Mouse (Mus musculus) Patski (cell line): ENCODE measurements around the gene Psmd2. TPM values are rescaled to one million over a fixed set of nuclear protein-coding genes. Genes with fewer than 3 reads are reported as not detected.
A peak's percentile ranks its signal among the peaks of the same experiment; 100 is the strongest.

ENCODE experiments used
- ATAC-seq: fragments of 100-300 bp; one replicate; pipeline ENCODE4 v1.8.0; 2021
- CTCF ChIA-PET: fragments of 350-600 bp; sonication (Branson Sonifier 250); formaldehyde crosslinking; loops from one replicate; lab custom pipeline; 2022; ENCODE audit warnings: inconsistent platforms; lab: Charles Lee
- POLR2A ChIA-PET: fragments of 350-600 bp; sonication (Branson Sonifier 250); formaldehyde crosslinking; loops from one replicate; lab custom pipeline; 2022; ENCODE audit warnings: antibody characterized with exemption, inconsistent platforms; lab: Charles Lee
- DNase-seq: peaks from one replicate; pipeline ENCODE4 v3.0.0-alpha.2; 2011; ENCODE audit warnings: low read depth, low spot score
- H3K27me3 ChIP-seq: fragments of 371-371 bp; one replicate; pipeline ENCODE4 v1.5.1; 2021
- CTCF ChIP-seq: fragments of 100-300 bp; IDR thresholded peaks from one replicate; pipeline ENCODE4 v1.5.1; 2021
- in situ Hi-C: fragments of 300-500 bp; cut with MboI; formaldehyde crosslinking; loops from 3 replicates; pipeline ENCODE4 v1.11.1; 2018; ENCODE audit warnings: low pct_unique_long_range_greater_than_20kb, mixed read lengths
- polyA plus RNA-seq: library from polyadenylated mRNA; unstranded; gene quantifications from one replicate; pipeline ENCODE4 v1.2.3, GENCODE M21; 2021

The Psmd2 gene
- 289 TPM for polyA plus RNA-seq

DNA sequence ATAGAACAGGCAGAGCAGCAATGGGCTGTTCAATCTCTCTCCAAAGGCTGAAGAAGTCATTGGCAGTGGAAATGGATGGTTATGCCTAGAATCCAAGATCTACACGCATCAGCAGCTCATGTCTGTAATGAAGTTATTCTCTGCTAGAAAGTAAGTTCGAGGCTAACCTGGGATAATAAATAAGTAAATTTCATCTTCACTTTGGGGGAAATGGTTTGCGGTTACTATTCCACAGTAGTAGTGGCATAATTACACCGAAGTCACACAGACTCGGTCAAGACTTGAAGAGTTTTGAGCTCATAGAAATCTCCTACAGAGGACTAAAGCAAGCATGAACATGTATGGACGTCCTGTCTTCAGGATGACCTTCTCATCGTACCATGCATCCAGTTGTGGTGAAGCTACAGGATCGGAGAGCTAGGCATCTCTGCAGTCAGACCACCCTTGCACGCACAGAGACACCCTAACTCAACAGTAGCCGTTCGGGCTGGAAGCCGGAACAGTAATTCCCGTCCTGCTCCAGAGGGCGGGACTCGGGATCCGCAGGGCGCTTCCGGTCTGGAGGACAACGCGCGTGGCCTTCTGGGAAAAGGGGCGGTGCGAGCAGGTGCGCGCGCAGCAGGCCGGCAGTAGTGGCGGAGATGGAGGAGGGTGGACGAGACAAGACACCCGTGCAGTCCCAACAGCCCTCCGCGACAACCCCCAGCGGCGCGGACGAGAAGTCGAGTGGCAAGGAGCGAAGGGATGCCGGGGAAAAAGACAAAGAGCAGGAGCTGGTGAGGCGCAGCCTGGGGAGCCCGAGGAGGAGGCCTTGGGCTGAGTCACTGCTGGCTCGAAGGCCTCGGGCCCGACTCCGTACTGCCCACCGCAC is at the start of gene Psmd2:
Gene Psmd2, plus strand, starts transcription at position 577 of the 871 bp plus-strand sequence.
- ATAC-seq (peak; percentile 94), DNase-seq (peak; percentile 51)
- H3K27me3 ChIP-seq: peaks cover 6% of the 10 kb centered on the region
- ChIA-PET POLR2A (interaction anchor here (1.1 to 1.3 kb wide), 2 partner anchors 21 to 40 kb away, joined by 3 to 4 read pairs; no protein-coding TSS in a partner anchor), CTCF (no interaction called here)
- in situ Hi-C loops: no loop called here
- TF ChIP-seq CTCF: no peak

DNA sequence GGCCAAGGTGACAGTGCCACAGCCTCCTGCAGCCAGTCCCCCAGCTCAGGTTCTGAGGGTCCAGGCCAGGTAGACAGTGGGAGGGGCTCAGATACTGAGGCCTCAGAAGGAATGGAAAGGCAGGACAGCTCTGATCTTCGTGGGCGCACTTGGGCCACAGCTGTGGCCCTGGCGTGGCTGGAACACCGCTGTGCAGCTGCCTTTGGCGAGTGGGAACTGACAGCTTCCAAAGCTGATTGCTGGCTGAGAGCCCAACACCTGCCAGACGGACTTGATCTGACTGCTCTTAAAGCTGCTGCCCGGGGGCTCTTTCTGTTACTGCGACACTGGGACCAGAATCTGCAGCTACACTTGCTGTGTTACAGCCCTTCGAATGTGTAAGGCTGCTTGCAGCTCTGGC is 46.7 kb upstream of the Psmd2 start:
- ChIA-PET CTCF (no interaction called here), POLR2A (no interaction called here)
- DNase-seq: no peak
- no peak for ATAC-seq
- no peak for TF ChIP-seq CTCF
- no peaks in the 10 kb centered on the region for H3K27me3 ChIP-seq
- in situ Hi-C loops: loop anchor here (5.0 kb wide), 1 partner anchor 37 kb away; no protein-coding TSS in a partner anchor

DNA sequence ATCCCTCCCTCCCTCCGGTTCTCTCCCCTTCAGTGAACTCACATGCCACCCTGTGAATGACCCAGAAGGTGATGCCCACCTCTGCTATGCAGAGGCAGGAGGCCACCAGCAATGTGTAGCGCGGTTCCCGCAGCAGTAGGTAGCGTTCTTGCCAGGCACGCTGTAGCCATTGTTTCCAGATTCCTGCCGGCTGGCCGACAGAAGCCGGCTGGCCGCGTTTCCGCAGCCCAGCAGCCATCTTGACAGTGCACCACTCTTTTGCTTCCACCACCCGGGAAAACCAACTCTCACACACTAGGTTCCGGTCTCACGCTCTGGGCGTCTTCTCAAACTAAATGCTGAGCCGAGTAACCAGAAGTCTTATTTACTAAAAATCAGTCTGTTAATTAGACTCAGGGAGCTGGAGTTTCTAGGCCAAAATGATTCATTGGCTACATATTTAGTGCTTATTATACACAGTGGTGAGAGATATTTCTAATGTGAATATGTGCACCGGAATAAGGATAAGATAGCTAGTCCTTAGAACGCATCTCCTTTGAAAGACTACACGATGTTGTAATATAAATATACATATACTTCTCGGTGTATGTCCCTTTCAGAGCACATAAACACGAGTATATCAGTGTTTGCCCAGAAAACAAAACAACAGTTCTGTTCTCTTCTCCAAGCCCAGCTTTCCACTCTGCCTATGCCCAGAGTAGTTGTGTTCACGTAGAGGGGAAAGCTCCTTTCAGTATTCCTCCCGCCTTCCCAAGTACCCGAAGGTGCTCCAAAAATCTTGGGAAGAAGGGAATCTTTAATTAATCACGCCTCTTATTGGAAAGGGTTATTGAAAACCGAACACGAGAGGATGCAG is 40.7 kb upstream of the Psmd2 start:
- TF ChIP-seq CTCF: no peak
- POLR2A ChIA-PET: interaction anchor here (0.7 to 1.5 kb wide), 5 partner anchors 10 to 73 kb away, joined by 3 to 4 read pairs (median 3); partner anchors contain the start of gene Psmd2
- ATAC-seq (peak; percentile 8), DNase-seq (no peak)
- CTCF ChIA-PET: interaction anchor here (0.9 to 1.2 kb wide), 5 partner anchors 10 to 113 kb away, joined by 3 to 5 read pairs (median 3); partner anchors contain the start of gene Camk2n2
- H3K27me3 ChIP-seq: no peaks in the 10 kb centered on the region
- in situ Hi-C loops: loop anchor here (5.0 kb wide), 1 partner anchor 63 kb away; the partner anchor contains the start of gene Abcf3

DNA sequence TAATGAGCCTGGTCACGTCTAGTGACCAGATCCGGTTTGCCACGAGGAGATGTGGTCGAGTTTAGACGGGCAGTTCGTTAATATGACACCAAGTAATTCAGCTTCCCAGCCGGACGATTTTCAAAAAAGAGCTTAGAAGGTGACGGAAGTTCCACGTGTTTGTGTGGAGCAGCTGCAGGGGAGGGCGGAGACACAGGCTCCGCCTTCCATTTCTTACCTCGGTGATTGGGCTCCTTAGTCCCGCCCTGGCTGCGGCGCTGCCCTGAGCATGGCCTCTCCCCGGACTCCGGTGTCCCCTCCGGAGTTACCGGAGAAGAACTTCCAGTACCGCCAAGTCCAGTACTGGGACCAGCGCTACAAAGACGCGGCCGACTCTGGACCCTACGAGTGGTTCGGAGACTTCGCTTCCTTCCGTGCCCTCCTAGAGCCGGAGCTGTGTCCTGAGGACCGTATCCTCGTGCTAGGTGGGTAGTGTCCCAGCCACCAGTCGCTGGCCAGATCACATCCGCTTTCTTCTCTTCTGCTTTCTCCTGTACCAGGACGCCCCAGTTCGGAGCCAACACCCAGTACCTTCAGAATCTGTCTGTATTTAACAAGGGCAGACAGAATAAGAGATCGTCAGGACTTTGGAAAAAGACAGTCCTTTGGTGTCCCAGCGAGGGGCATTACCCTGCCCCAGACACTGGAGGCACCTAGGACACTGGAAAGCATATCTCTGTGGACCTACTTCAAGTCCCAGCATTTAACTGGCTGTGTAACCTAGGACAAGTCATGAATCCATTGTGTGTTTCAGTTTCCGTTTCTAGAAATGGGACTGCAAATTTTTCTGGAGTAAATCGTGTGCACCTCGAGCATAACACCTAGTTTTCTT is 39.9 kb upstream of the Psmd2 start, which contains the start of the genes Eef1akmt4, Gm49333 and Alg3:
Gene Eef1akmt4, plus strand, starts transcription at position 237 of the 871 bp plus-strand sequence.
Gene Gm49333, plus strand, starts transcription at position 254 of the 871 bp plus-strand sequence.
Gene Alg3, minus strand, starts transcription at position 379 of the 871 bp plus-strand sequence.
- DNase-seq: peak; percentile 68
- ChIA-PET POLR2A (interaction anchor here (0.7 to 1.5 kb wide), 4 partner anchors 9 to 74 kb away, joined by 3 to 4 read pairs (median 4); no protein-coding TSS in a partner anchor), CTCF (interaction anchor here (0.9 to 1.2 kb wide), 5 partner anchors 9 to 114 kb away, joined by 3 to 5 read pairs (median 3); partner anchors contain the start of gene Camk2n2)
- TF ChIP-seq CTCF: no peak
- ATAC-seq: peak; percentile 98
- in situ Hi-C loops: loop anchor here (5.0 kb wide), 1 partner anchor 64 kb away; the partner anchor contains the start of gene Abcf3
- no peaks in the 10 kb centered on the region for H3K27me3 ChIP-seq

DNA sequence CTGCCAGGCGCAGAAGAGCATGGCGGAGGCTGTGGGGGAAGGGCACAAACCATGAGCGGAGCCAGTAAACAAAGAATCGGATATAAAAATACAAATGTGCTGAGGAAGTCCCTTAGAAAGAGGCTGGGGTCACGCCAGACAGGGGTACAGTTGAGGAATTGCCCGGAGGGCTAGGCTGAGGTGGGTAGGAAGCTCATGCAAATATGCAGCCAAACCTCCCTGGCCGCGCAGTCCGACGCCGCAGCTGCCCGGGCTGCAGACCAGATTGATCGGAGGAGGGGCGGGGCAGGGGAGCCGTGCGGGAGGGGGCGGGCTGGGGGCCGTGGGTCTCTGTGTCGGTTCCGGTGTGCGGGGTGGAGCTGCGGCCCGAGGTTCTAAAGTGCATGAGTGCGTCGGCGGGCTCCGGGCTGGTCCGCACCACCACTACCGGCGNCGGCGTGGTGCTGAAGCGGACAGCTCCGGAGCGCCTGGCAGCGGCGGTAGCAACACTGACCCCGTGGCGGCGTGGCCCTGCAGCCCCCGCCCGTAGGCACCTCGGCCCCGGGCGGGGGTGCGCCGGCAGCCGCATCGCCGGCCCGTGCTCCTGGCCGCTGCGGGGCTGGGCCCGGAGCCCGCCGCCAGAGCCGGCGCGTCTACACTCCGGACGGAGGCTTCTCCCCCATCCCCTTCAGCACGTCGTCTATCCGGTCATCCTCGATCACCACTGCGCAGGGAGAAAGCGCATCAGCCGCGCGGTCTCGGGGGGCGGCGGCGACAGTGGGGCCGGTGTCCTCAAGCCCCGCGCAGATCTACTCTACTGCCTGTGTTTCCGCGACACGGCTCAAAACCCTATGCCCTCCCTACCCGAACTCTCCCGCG is 31.7 kb upstream of the Psmd2 start:
- no peaks in the 10 kb centered on the region for H3K27me3 ChIP-seq
- TF ChIP-seq CTCF: no peak
- ChIA-PET POLR2A (interaction anchor here (1.2 to 1.3 kb wide), 2 partner anchors 8 to 72 kb away, joined by 4 to 5 read pairs; partner anchors contain the start of genes Abcf3, Alg3, Eef1akmt4 and Gm49333), CTCF (interaction anchor here (1.7 kb wide), 1 partner anchor 9 kb away, joined by 5 read pairs; the partner anchor contains the start of genes Alg3, Eef1akmt4 and Gm49333)
- in situ Hi-C loops: no loop called here
- DNase-seq: no peak
- ATAC-seq: peak; percentile 19

DNA sequence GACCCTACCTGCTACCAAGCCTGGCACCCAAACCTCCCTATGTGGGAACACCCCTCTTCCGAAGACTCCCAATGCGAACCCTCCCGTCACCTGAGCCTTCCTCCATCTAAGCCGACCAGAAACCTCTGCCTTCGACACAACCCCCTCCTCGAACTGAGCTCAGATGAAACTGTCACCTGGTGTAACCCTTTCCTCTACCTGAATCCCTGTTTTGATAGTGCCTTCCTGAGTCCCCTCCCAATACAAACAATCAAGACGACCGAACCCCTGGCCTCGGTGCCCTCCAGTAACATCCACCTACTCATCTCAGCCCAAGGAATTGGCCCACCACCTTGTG is 31.1 kb upstream of the Psmd2 start:
- H3K27me3 ChIP-seq: no peaks in the 10 kb centered on the region
- TF ChIP-seq CTCF: no peak
- CTCF ChIA-PET: interaction anchor here (1.7 kb wide), 1 partner anchor 9 kb away, joined by 5 read pairs; the partner anchor contains the start of genes Alg3, Eef1akmt4 and Gm49333
- ATAC-seq (peak; percentile 0), DNase-seq (no peak)
- POLR2A ChIA-PET: interaction anchor here (1.2 to 1.3 kb wide), 2 partner anchors 9 to 72 kb away, joined by 4 to 5 read pairs; partner anchors contain the start of genes Abcf3, Alg3, Eef1akmt4 and Gm49333
- in situ Hi-C loops: no loop called here

- POLR2A ChIA-PET: interaction anchor here (1.0 to 1.3 kb wide), 3 partner anchors 8 to 73 kb away, joined by 4 to 5 read pairs (median 5); partner anchors contain the start of genes Abcf3, Alg3, Eef1akmt4 and Gm49333
- CTCF ChIA-PET: interaction anchor here (1.7 kb wide), 1 partner anchor 10 kb away, joined by 5 read pairs; the partner anchor contains the start of genes Alg3, Eef1akmt4 and Gm49333
- no peaks in the 10 kb centered on the region for H3K27me3 ChIP-seq
- in situ Hi-C loops: no loop called here
- ATAC-seq (peak; percentile 10), DNase-seq (no peak)
- no peak for TF ChIP-seq CTCF
Measured at GRCm38 (mm10) chr16:20620751-20621190, 30.7 kb upstream of the Psmd2 start.
